Mouse (Mus musculus) megakaryocyte, embryonic 14.5 days (primary cell): ENCODE measurements at regions not wholly inside any gene's neighbourhood (a gene's known extent, or its start where the extent isn't known, plus 50 kb on each side); places are given as distances from the start of the nearest gene placed in this dataset.

Source experiments
- FLI1 ChIP-seq: IDR thresholded peaks from 2 replicates; pipeline ENCODE4 v1.6.1; 2012; ENCODE audit warnings: low read length, inconsistent platforms, mixed read lengths
- GATA1 ChIP-seq: IDR thresholded peaks from 3 replicates; pipeline ENCODE4 v1.6.1; 2012; ENCODE audit warnings: mixed read lengths, low read length, inconsistent platforms, borderline replicate concordance

DNA sequence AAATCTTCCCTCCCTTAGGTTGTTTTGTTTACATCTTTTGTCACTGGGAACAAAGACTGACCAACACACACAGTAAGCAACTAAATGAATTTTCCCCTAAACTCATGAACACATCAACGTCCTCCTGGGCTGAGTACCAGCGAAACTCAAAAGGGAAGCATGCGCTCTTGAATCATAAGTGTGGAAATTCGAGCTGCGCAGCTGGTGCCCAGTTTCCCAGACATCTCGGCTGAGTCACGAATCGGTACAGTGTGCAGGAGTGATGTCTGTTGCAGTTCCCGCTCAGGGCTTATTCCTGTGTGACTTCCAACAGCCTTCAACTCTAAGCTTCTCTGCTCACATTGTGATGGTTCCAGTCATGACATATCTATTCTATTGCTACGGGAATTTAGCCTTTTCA, 77.7 kb upstream of the Ccdc122 start:
- TF ChIP-seq GATA1 = no peak
- no peak for TF ChIP-seq FLI1
